Mouse (Mus musculus): ENCODE measurements around the gene Timm29.

GRCm38 (mm10) chr9:21585401-21585800, 7.1 kb upstream of the Timm29 start:
- TF ChIP-seq CTCF (IDR thresholded peaks at IDR 0.05; ENCODE audit: low read depth) (no peak), EP300 (IDR thresholded peaks at IDR 0.05; ENCODE audit: low read depth) (no peak)

All from heart, postnatal 0 days (tissue).